Mouse (Mus musculus) regulatory T cell (primary cell): ENCODE measurements around the gene Arcn1.

Experiments
- in situ Hi-C: fragments of 300-600 bp; cut with MboI, MseI; formaldehyde crosslinking; loops from one replicate; pipeline ENCODE4 v1.15.1; 2025; ENCODE audit warnings: high pct_unique_total_duplicates

Gene Arcn1

DNA sequence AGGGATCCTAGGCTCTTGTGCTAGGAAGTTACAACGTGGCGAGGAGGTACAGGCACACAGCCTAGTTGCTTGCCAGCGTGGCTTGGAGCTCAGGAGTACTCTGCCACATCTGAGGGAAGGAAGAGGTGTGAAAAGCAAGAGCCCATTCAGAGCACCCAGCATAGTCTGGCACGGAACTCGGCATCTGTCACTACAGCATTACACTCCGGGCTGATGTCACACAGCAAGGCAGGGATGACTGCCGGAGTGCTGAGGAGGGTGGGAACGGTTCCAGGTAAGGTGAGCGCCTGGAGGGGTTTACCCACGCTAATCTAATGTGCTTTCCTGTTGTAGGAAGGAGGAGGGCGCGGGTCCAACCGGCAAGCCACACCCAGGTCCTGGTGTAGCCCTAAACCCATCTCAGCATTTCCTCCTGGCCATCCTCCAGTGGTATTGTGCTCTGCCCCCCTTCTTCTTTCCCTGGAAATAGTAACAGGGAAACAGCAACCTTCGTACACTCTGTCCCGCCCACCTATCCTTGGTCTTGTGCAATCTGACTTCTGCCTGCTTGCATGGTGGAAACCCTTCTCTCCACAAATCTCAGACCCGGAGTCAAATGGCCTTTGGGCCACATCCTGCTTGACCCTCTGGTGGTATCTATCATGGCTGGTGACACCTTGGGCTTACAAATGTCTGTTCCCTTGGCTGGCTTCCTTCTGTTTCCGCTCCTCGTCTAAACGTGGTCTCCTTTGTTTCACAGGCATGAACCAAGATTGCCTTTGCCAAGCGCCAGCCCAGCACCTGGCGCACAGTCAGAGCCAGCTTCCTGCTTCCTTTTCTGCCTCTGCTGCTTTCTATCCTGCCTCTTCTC lies 75.7 kb downstream of the Arcn1 start:
- in situ Hi-C loops: no loop called here
